Mouse (Mus musculus) limb, embryonic 12.5 days (tissue): ENCODE results near the gene Prss48. TPM values are rescaled to one million over a fixed set of nuclear protein-coding genes. Genes with fewer than 3 reads are reported as not detected.

Source experiments
- ATAC-seq: fragments of 200-750 bp; cut with Nextera tagmentation; 2 replicates; pipeline ENCODE4 v1.8.0; 2017; ENCODE audit warnings: low read depth, moderate TSS enrichment; ENCODE audit not compliant: insufficient number of reproducible peaks, insufficient read depth, low FRiP score, low TSS enrichment
- H3K27ac ChIP-seq: fragments of 300-500 bp; sonication (generic); 2 replicates; pipeline ENCODE4 v1.5.1; 2016; ENCODE audit warnings: mild to moderate bottlenecking, moderate library complexity
- H3K27me3 ChIP-seq: fragments of 300-500 bp; sonication (generic); 2 replicates; pipeline ENCODE4 v1.6.1; 2016; ENCODE audit warnings: mild to moderate bottlenecking, moderate library complexity
- H3K36me3 ChIP-seq: fragments of 300-500 bp; sonication (generic); 2 replicates; pipeline ENCODE4 v1.6.1; 2016; ENCODE audit warnings: mild to moderate bottlenecking, moderate library complexity
- H3K4me1 ChIP-seq: fragments of 300-500 bp; sonication (generic); replicated peaks from 2 replicates; pipeline ENCODE4 v1.6.1; 2016
- H3K4me2 ChIP-seq: fragments of 300-500 bp; sonication (generic); 2 replicates; pipeline ENCODE4 v1.6.1; 2016; ENCODE audit warnings: mild to moderate bottlenecking, moderate library complexity
- H3K4me3 ChIP-seq: fragments of 300-500 bp; sonication (generic); replicated peaks from 2 replicates; pipeline ENCODE4 v1.5.1; 2016; ENCODE audit warnings: mild to moderate bottlenecking
- H3K9ac ChIP-seq: fragments of 300-500 bp; sonication (generic); replicated peaks from 2 replicates; pipeline ENCODE4 v1.6.1; 2016; ENCODE audit warnings: mild to moderate bottlenecking, moderate library complexity
- H3K9me3 ChIP-seq: fragments of 300-500 bp; sonication (generic); 2 replicates; pipeline ENCODE4 v1.6.1; 2016; ENCODE audit warnings: mild to moderate bottlenecking, moderate library complexity
- WGBS: fragments of 180-500 bp; shearing (Covaris S2); methylation state at CpG from one replicate; pipeline ENCODE4 v1.1.7; 2016; 5-methylcytosine and 5-hydroxymethylcytosine counted together
- polyA plus RNA-seq: library from polyadenylated mRNA; unstranded; fragments of >200 nt; fragmentation: Nextera tagmentation; extraction: Ambion mirVana; gene quantifications from 2 replicates; pipeline ENCODE4 v1.2.1, GENCODE M21; 2016

Prss48 gene
- polyA plus RNA-seq, 1 experiment from 2014 or later, result not detected

- Histone ChIP-seq H3K27ac (peak overlapping the region; percentile 53), H3K4me2 (peak overlapping the region; percentile 25), H3K36me3 (no peaks in the 10 kb centered on the region), H3K4me1 (peaks cover 37% of the 10 kb centered on the region), H3K9ac (no peak overlapping the region), H3K27me3 (no peaks in the 10 kb centered on the region), H3K4me3 (no peak overlapping the region), H3K9me3 (no peaks in the 10 kb centered on the region)
- WGBS, result 37% methylated on average over 12 of the region's 12 CpGs
- ATAC-seq, result peak; percentile 52
Observed at GRCm38 (mm10) chr3:86024065-86024795, 21.9 kb upstream of the Prss48 start.

- H3K4me1 ChIP-seq, result peaks cover 37% of the 10 kb centered on the region
- H3K4me2 ChIP-seq, result no peak overlapping the region
- H3K27ac ChIP-seq, result no peak overlapping the region
- no peak overlapping the region for H3K4me3 ChIP-seq
- ATAC-seq, result no peak
- no peaks in the 10 kb centered on the region for H3K36me3 ChIP-seq
- no peak overlapping the region for H3K9ac ChIP-seq
- no peaks in the 10 kb centered on the region for H3K27me3 ChIP-seq
- H3K9me3 ChIP-seq, result no peaks in the 10 kb centered on the region
- 54% methylated on average over 4 of the region's 4 CpGs for WGBS
Observed at GRCm38 (mm10) chr3:86021651-86022050, 19.4 kb upstream of the Prss48 start.

- Histone ChIP-seq H3K4me3 (no peak overlapping the region), H3K4me1 (peaks cover 36% of the 10 kb centered on the region), H3K9ac (no peak overlapping the region), H3K27ac (no peak overlapping the region), H3K36me3 (no peaks in the 10 kb centered on the region), H3K9me3 (no peaks in the 10 kb centered on the region), H3K27me3 (no peaks in the 10 kb centered on the region), H3K4me2 (no peak overlapping the region)
- 86% methylated on average over 16 of the region's 16 CpGs for WGBS
- no peak for ATAC-seq
Observed at GRCm38 (mm10) chr3:86020921-86021650, 18.8 kb upstream of the Prss48 start.

GRCm38 (mm10) chr3:86017484-86017883, 15.2 kb upstream of the Prss48 start:
- Histone ChIP-seq H3K9me3 (no peaks in the 10 kb centered on the region), H3K27ac (no peak overlapping the region), H3K4me2 (no peak overlapping the region), H3K36me3 (no peaks in the 10 kb centered on the region), H3K9ac (no peak overlapping the region), H3K4me1 (peaks cover 9% of the 10 kb centered on the region), H3K27me3 (no peaks in the 10 kb centered on the region), H3K4me3 (no peak overlapping the region)
- WGBS, result 37% methylated on average over 8 of the region's 8 CpGs
- ATAC-seq, result no peak

GRCm38 (mm10) chr3:86016965-86017364, 14.7 kb upstream of the Prss48 start:
- Histone ChIP-seq H3K4me1 (peaks cover 5% of the 10 kb centered on the region; the same call in 1 of the 2 replicates), H3K36me3 (no peaks in the 10 kb centered on the region), H3K9me3 (no peaks in the 10 kb centered on the region), H3K27me3 (no peaks in the 10 kb centered on the region), H3K4me3 (no peak overlapping the region), H3K4me2 (no peak overlapping the region), H3K27ac (no peak overlapping the region), H3K9ac (no peak overlapping the region)
- 83% methylated on average over 1 of the region's 1 CpGs for WGBS
- no peak for ATAC-seq

GRCm38 (mm10) chr3:86013837-86014236, 11.5 kb upstream of the Prss48 start:
- Histone ChIP-seq H3K27me3 (no peaks in the 10 kb centered on the region), H3K27ac (no peak overlapping the region), H3K9me3 (no peaks in the 10 kb centered on the region), H3K4me1 (peaks cover 7% of the 10 kb centered on the region), H3K4me2 (no peak overlapping the region), H3K36me3 (0 out of 2 replicates have a peak, but pooled peaks cover under 1% of the 10 kb centered on the region), H3K4me3 (no peak overlapping the region), H3K9ac (no peak overlapping the region)
- WGBS, result 86% methylated on average over 10 of the region's 10 CpGs
- no peak for ATAC-seq

GRCm38 (mm10) chr3:86011833-86012232, 9.5 kb upstream of the Prss48 start:
- Histone ChIP-seq H3K27ac (no peak overlapping the region), H3K9me3 (no peaks in the 10 kb centered on the region), H3K36me3 (0 out of 2 replicates have a peak, but pooled peaks cover 4% of the 10 kb centered on the region), H3K9ac (no peak overlapping the region), H3K4me3 (no peak overlapping the region), H3K27me3 (no peaks in the 10 kb centered on the region), H3K4me1 (peaks cover 7% of the 10 kb centered on the region), H3K4me2 (no peak overlapping the region)
- no peak for ATAC-seq
- WGBS, result 78% methylated on average over 3 of the region's 3 CpGs

GRCm38 (mm10) chr3:86011373-86011772, 9.1 kb upstream of the Prss48 start:
- Histone ChIP-seq H3K4me3 (no peak overlapping the region), H3K9ac (no peak overlapping the region), H3K9me3 (no peaks in the 10 kb centered on the region), H3K36me3 (0 out of 2 replicates have a peak, but pooled peaks cover 4% of the 10 kb centered on the region), H3K27ac (no peak overlapping the region), H3K27me3 (no peaks in the 10 kb centered on the region), H3K4me2 (no peak overlapping the region), H3K4me1 (peaks cover 7% of the 10 kb centered on the region)
- 75% methylated on average over 6 of the region's 6 CpGs for WGBS
- no peak for ATAC-seq

GRCm38 (mm10) chr3:86010618-86011017, 8.3 kb upstream of the Prss48 start:
- Histone ChIP-seq H3K27me3 (no peaks in the 10 kb centered on the region), H3K9ac (no peak overlapping the region), H3K9me3 (no peaks in the 10 kb centered on the region), H3K4me1 (peaks cover 7% of the 10 kb centered on the region), H3K36me3 (0 out of 2 replicates have a peak, but pooled peaks cover 4% of the 10 kb centered on the region), H3K4me2 (no peak overlapping the region), H3K27ac (0 out of 2 replicates have a peak overlapping the region, but pooled peaks have one; percentile 23), H3K4me3 (no peak overlapping the region)
- WGBS, result 62% methylated on average over 3 of the region's 3 CpGs
- no peak for ATAC-seq

- WGBS, result 92% methylated on average over 10 of the region's 10 CpGs
Observed at GRCm38 (mm10) chr3:86004751-86005150, 2.5 kb upstream of the Prss48 start.

GRCm38 (mm10) chr3:86002940-86003339, 649 bp upstream of the Prss48 start:
- WGBS, result 71% methylated on average over 5 of the region's 5 CpGs
- ATAC-seq, result no peak
- Histone ChIP-seq H3K4me1 (no peaks in the 10 kb centered on the region), H3K36me3 (peaks cover 7% of the 10 kb centered on the region; the same call in 1 of the 2 replicates), H3K4me2 (no peak overlapping the region), H3K9me3 (no peaks in the 10 kb centered on the region), H3K4me3 (no peak overlapping the region), H3K27ac (no peak overlapping the region), H3K27me3 (no peaks in the 10 kb centered on the region), H3K9ac (no peak overlapping the region)

More at GRCm38 (mm10) chr3:86004751-86005150, 2.5 kb upstream of the Prss48 start:
- no peaks in the 10 kb centered on the region for H3K9me3 ChIP-seq
- H3K27ac ChIP-seq, result no peak overlapping the region
- ATAC-seq, result no peak
- H3K4me1 ChIP-seq, result no peaks in the 10 kb centered on the region
- H3K36me3 ChIP-seq, result peaks cover 12% of the 10 kb centered on the region; the same call in 1 of the 2 replicates
- no peak overlapping the region for H3K4me2 ChIP-seq
- no peaks in the 10 kb centered on the region for H3K27me3 ChIP-seq
- H3K9ac ChIP-seq, result no peak overlapping the region
- no peak overlapping the region for H3K4me3 ChIP-seq
